Mouse (Mus musculus) MEL (cell line): ENCODE measurements around the gene Dcaf5. TPM values are rescaled to one million over a fixed set of nuclear protein-coding genes. Genes with fewer than 3 reads are reported as not detected.
A peak's percentile ranks its signal among the peaks of the same experiment; 100 is the strongest.

ENCODE experiments used
- DNase-seq: peaks from one replicate; pipeline ENCODE4 v3.0.0; 2011; ENCODE audit warnings: low read depth, low spot score
- H3K27ac ChIP-seq: 2 replicates; pipeline ENCODE4 v1.5.1; 2012; ENCODE audit warnings: low read depth, mild to moderate bottlenecking, control low read depth, low read length, moderate library complexity; ENCODE audit not compliant: control insufficient read depth
- H3K27me3 ChIP-seq, 2 experiments: fragments of 150-350 bp in 1 of 2; sonication (generic) in 1 of 2; 2 replicates each; pipeline ENCODE4 v1.6.1; 2012; ENCODE audit warnings: low read length in 2 of 2, mild to moderate bottlenecking in 2 of 2, improper control_type of control experiment in 1 of 2, moderate library complexity in 1 of 2; ENCODE audit not compliant: insufficient read depth in 2 of 2, control insufficient read depth in 1 of 2
- H3K36me3 ChIP-seq, 2 experiments: 2 replicates each; pipeline ENCODE4 v1.6.1; 2012 to 2014; ENCODE audit warnings: low read length in 2 of 2, improper control_type of control experiment in 1 of 2, inconsistent platforms in 1 of 2, mild to moderate bottlenecking in 1 of 2; ENCODE audit not compliant: insufficient read depth in 2 of 2, control insufficient read depth in 1 of 2
- H3K4me1 ChIP-seq, 2 experiments: fragments of 150-350 bp in 1 of 2; sonication (generic) in 1 of 2; 2 replicates each; pipeline ENCODE4 v1.6.1; 2012; ENCODE audit warnings: low read length in 2 of 2, improper control_type of control experiment in 1 of 2, mild to moderate bottlenecking in 1 of 2; ENCODE audit not compliant: insufficient read depth in 2 of 2, control insufficient read depth in 1 of 2
- H3K4me3 ChIP-seq, 2 experiments: fragments of 150-350 bp in 1 of 2; sonication (generic) in 1 of 2; 2 replicates each; pipeline ENCODE4 v1.5.1; 2012; ENCODE audit warnings: low read depth in 2 of 2, low read length in 2 of 2, mild to moderate bottlenecking in 2 of 2, moderate library complexity in 2 of 2, control low read depth in 1 of 2, improper control_type of control experiment in 1 of 2; ENCODE audit not compliant: control insufficient read depth in 1 of 2, insufficient read depth in 1 of 2
- H3K79me2 ChIP-seq: 2 replicates; pipeline ENCODE4 v1.6.1; 2012; ENCODE audit warnings: mild to moderate bottlenecking, low read length, moderate library complexity; ENCODE audit not compliant: control insufficient read depth, poor library complexity, insufficient read depth
- H3K9ac ChIP-seq: 2 replicates; pipeline ENCODE4 v1.6.1; 2012; ENCODE audit warnings: low read depth, mild to moderate bottlenecking, control low read depth, low read length, moderate library complexity; ENCODE audit not compliant: control insufficient read depth, poor library complexity, severe bottlenecking
- H3K9me3 ChIP-seq: fragments of 150-350 bp; sonication (generic); replicated peaks from 2 replicates; pipeline ENCODE4 v1.6.1; 2012; ENCODE audit warnings: mild to moderate bottlenecking, low read length, improper control_type of control experiment, moderate library complexity; ENCODE audit not compliant: insufficient read depth
- CHD1 ChIP-seq: IDR thresholded peaks from 2 replicates; pipeline ENCODE4 v1.6.1; 2012; ENCODE audit warnings: low read depth, mild to moderate bottlenecking, inconsistent platforms, low read length, improper control_type of control experiment
- CTCF ChIP-seq, 3 experiments: IDR thresholded peaks in 2 of 3; conservative IDR thresholded peaks in 1 of 3; 2 replicates each; pipeline ENCODE4 v1.5.1; 2011 to 2012; ENCODE audit warnings: low read length in 3 of 3, low read depth in 2 of 3, mild to moderate bottlenecking in 2 of 3, improper control_type of control experiment in 1 of 3, inconsistent platforms in 1 of 3, mixed read lengths in 1 of 3, moderate library complexity in 1 of 3; ENCODE audit not compliant: control insufficient read depth in 1 of 3, insufficient read depth in 1 of 3, poor library complexity in 1 of 3, severe bottlenecking in 1 of 3
- E2F4 ChIP-seq: IDR thresholded peaks from 2 replicates; pipeline ENCODE4 v1.6.1; 2011; ENCODE audit warnings: low read depth, low read length, improper control_type of control experiment, borderline replicate concordance
- EP300 ChIP-seq, 2 experiments: IDR thresholded peaks; 2 replicates each; pipeline ENCODE4 v1.6.1; 2011; ENCODE audit warnings: improper control_type of control experiment in 2 of 2, low read length in 2 of 2, low read depth in 1 of 2, mild to moderate bottlenecking in 1 of 2
- ETS1 ChIP-seq: IDR thresholded peaks from 2 replicates; pipeline ENCODE4 v1.6.1; 2012; ENCODE audit warnings: low read depth, mild to moderate bottlenecking, inconsistent platforms, low read length, improper control_type of control experiment, moderate library complexity
- GATA1 ChIP-seq: IDR thresholded peaks from 2 replicates; pipeline ENCODE4 v1.6.1; 2011; ENCODE audit warnings: low read depth, low read length, improper control_type of control experiment
- HCFC1 ChIP-seq: IDR thresholded peaks from 2 replicates; pipeline ENCODE4 v1.6.1; 2012; ENCODE audit warnings: low read depth, mild to moderate bottlenecking, inconsistent platforms, low read length, improper control_type of control experiment, moderate library complexity
- JUND ChIP-seq: IDR thresholded peaks from 2 replicates; pipeline ENCODE4 v1.6.1; 2011; ENCODE audit warnings: low read depth, mild to moderate bottlenecking, improper control_type of control experiment, low read length
- KAT2A ChIP-seq: conservative IDR thresholded peaks from 2 replicates; pipeline ENCODE4 v1.6.1; 2012; ENCODE audit warnings: low read depth, low read length, improper control_type of control experiment, inconsistent platforms
- MAX ChIP-seq: IDR thresholded peaks from 2 replicates; pipeline ENCODE4 v1.6.1; 2011; ENCODE audit warnings: low read length, improper control_type of control experiment
- MAZ ChIP-seq: IDR thresholded peaks from 2 replicates; pipeline ENCODE4 v1.6.1; 2012; ENCODE audit warnings: low read depth, mild to moderate bottlenecking, inconsistent platforms, low read length, improper control_type of control experiment
- MEF2A ChIP-seq: IDR thresholded peaks from 2 replicates; pipeline ENCODE4 v1.6.1; 2014; ENCODE audit warnings: low read depth, mild to moderate bottlenecking, inconsistent platforms, low read length, improper control_type of control experiment; ENCODE audit not compliant: poor library complexity, insufficient replicate concordance, severe bottlenecking; ENCODE audit errors: extremely low read depth
- NELFE ChIP-seq: IDR thresholded peaks from 2 replicates; pipeline ENCODE4 v1.6.1; 2011; ENCODE audit warnings: low read depth, low read length, improper control_type of control experiment
- RAD21 ChIP-seq: IDR thresholded peaks from 2 replicates; pipeline ENCODE4 v1.6.1; 2011; ENCODE audit warnings: mild to moderate bottlenecking, low read depth, low read length, improper control_type of control experiment
- RCOR1 ChIP-seq: IDR thresholded peaks from 2 replicates; pipeline ENCODE4 v1.6.1; 2012; ENCODE audit warnings: low read depth, mild to moderate bottlenecking, inconsistent platforms, low read length, improper control_type of control experiment
- SIN3A ChIP-seq: IDR thresholded peaks from 2 replicates; pipeline ENCODE4 v1.6.1; 2012; ENCODE audit warnings: low read length, improper control_type of control experiment, inconsistent platforms
- TCF12 ChIP-seq: IDR thresholded peaks from 2 replicates; pipeline ENCODE4 v1.6.1; 2014; ENCODE audit warnings: low read depth, mild to moderate bottlenecking, inconsistent platforms, low read length, improper control_type of control experiment, moderate library complexity
- USF1 ChIP-seq: IDR thresholded peaks from 2 replicates; pipeline ENCODE4 v1.6.1; 2014; ENCODE audit warnings: low read depth, mild to moderate bottlenecking, inconsistent platforms, low read length, improper control_type of control experiment, moderate library complexity
- USF2 ChIP-seq, 2 experiments: IDR thresholded peaks; 2 replicates each; pipeline ENCODE4 v1.6.1; 2011 to 2012; ENCODE audit warnings: improper control_type of control experiment in 2 of 2, low read length in 2 of 2, borderline replicate concordance in 1 of 2, inconsistent platforms in 1 of 2, low read depth in 1 of 2, mild to moderate bottlenecking in 1 of 2; ENCODE audit not compliant: insufficient read depth in 1 of 2
- ZMIZ1 ChIP-seq: IDR thresholded peaks from 2 replicates; pipeline ENCODE4 v1.6.1; 2012; ENCODE audit warnings: low read depth, mild to moderate bottlenecking, inconsistent platforms, low read length, improper control_type of control experiment, moderate library complexity
- ZNF384 ChIP-seq: IDR thresholded peaks from 2 replicates; pipeline ENCODE4 v1.6.1; 2012; ENCODE audit warnings: low read depth, mild to moderate bottlenecking, inconsistent platforms, low read length, improper control_type of control experiment
- polyA plus RNA-seq, 2 experiments: library from polyadenylated mRNA; stranded (reverse) in 1 of 2; unstranded in 1 of 2; fragments of >175 nt in 1 of 2; fragments of >200 nt in 1 of 2; gene quantifications; 2 replicates each; pipeline versions ENCODE4 v1.2.1 to v1.2.4; 2012; ENCODE audit warnings: low replicate concordance in 2 of 2, low read depth in 1 of 2; ENCODE audit not compliant: insufficient read length in 2 of 2, insufficient read depth in 1 of 2, missing spikeins in 1 of 2
- total RNA-seq: library from RNA; depleted of rRNA; stranded (reverse); fragments of 300-350 nt; gene quantifications from 2 replicates; pipeline ENCODE4 v1.2.3, GENCODE M21; 2012

The Dcaf5 gene
- total and polyA plus RNA-seq, 3 experiments: 8.1 to 15.6 TPM; not detected in 1

DNA sequence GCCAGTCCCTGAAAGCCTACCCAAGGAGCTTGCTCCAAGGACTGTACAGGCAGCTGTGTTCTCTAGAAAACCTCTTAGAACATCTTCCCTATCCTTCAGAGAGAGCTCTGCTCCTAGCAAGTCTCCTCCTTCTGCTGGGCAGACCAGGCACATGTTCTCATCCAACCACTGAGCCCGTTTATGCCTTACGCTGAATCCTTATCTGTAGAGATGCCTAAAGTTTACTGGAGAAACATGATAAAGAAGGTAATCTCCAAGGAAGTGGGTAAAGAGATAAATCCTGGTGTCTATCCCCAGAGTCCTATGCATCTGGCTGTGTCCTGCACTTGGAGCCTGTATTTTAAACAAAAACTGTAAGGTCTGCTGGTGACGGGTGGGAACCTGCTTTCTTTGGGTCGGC, 145.9 kb downstream of the Dcaf5 start:
- Histone ChIP-seq H3K9me3 (no peaks in the 10 kb centered on the region), H3K27me3 (no peaks in the 10 kb centered on the region), H3K4me3 (no peak overlapping the region), H3K27ac (no peak overlapping the region)
- TF ChIP-seq USF2 (IDR thresholded peaks at IDR 0.05; ENCODE audit: borderline replicate concordance in 1 of 2, insufficient read depth in 1 of 2, low read depth in 1 of 2, low read length in 2 of 2) (no peak), ETS1 (peak; percentile 30; the same call in 1 of the 2 replicates), TCF12 (peak; percentile 72), KAT2A (no peak), RCOR1 (0 out of 2 replicates have a peak, but pooled peaks have one; percentile 61), SIN3A (no peak; the same call in 1 of the 2 replicates), GATA1 (peak; percentile 91), ZNF384 (no peak), EP300 (IDR thresholded peaks at IDR 0.05; ENCODE audit: low read depth in 1 of 2, low read length in 2 of 2) (peak; percentile 65 to 72)
- TF ChIP-seq, all 39 proteins: peak for 5
- peak; percentile 56 for DNase-seq
- Histone ChIP-seq H3K4me1 (peaks cover 11 to 17% of the 10 kb centered on the region in 2 experiments), H3K36me3 (peaks cover 0 to 6% of the 10 kb centered on the region in 2 experiments; a peak in 2 of 4 replicates), H3K79me2 (no peaks in the 10 kb centered on the region), H3K9ac (no peak overlapping the region)

DNA sequence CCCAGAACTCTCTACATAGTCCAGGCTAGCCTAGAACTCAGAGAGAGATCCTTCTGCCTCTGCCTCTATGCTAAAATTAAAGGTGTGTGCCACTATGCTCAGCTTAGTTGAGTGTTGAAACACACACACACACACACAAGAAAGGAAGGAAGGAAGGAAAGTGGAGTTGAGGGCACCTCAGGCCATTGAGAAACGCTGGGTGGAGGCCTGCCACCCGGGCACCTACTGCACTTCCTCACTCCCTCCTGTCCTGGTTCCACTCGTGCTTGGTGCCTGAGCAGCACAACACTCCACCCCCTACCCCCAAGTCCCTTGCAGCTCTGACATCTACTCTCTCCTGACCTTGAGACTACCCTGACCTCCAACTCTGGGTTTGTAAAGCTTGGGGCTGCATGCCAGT, 146.7 kb downstream of the Dcaf5 start:
- Histone ChIP-seq H3K4me1 (peaks cover 11 to 17% of the 10 kb centered on the region in 2 experiments), H3K27ac (no peak overlapping the region)
- TF ChIP-seq ZMIZ1 (no peak), GATA1 (no peak), CTCF (IDR thresholded peaks at IDR 0.05 in 2 of 3, conservative IDR thresholded peaks at IDR 0.05 in 1 of 3; ENCODE audit: control insufficient read depth in 1 of 3, insufficient read depth in 1 of 3, low read depth in 2 of 3, low read length in 3 of 3, poor library complexity in 1 of 3, severe bottlenecking in 1 of 3) (no peak), HCFC1 (no peak), JUND (no peak), KAT2A (no peak), MAZ (no peak), MAX (no peak), TCF12 (no peak), E2F4 (no peak), ZNF384 (no peak), RAD21 (no peak), MEF2A (no peak), CHD1 (no peak), NELFE (no peak), USF1 (no peak)

More for the DNA sequence above, 146.7 kb downstream of the Dcaf5 start:
- no peaks in the 10 kb centered on the region for H3K9me3 ChIP-seq
- H3K79me2 ChIP-seq: no peaks in the 10 kb centered on the region
- peaks cover 0 to 6% of the 10 kb centered on the region in 2 experiments; a peak in 2 of 4 replicates for H3K36me3 ChIP-seq
- H3K27me3 ChIP-seq: no peaks in the 10 kb centered on the region
- no peak overlapping the region for H3K9ac ChIP-seq
- peak; percentile 13 for DNase-seq
- H3K4me3 ChIP-seq: no peak overlapping the region
